Mouse (Mus musculus) cerebellum, adult 2 months (tissue): ENCODE measurements around the gene Acss3. TPM values are rescaled to one million over a fixed set of nuclear protein-coding genes. Genes with fewer than 3 reads are reported as not detected.

Experiments
- DNase-seq, 2 experiments: peaks; one replicate each; pipeline ENCODE4 v3.0.0; 2021
- H3K27ac ChIP-seq: fragments of 200-500 bp; 2 replicates; pipeline ENCODE4 v1.5.1; 2012; ENCODE audit warnings: low read length, control low read depth, inconsistent platforms; ENCODE audit not compliant: insufficient read depth
- H3K27me3 ChIP-seq: fragments of 200-500 bp; 2 replicates; pipeline ENCODE4 v1.6.1; 2012; ENCODE audit warnings: inconsistent platforms, mild to moderate bottlenecking, low read length, moderate library complexity; ENCODE audit not compliant: control insufficient read depth, insufficient read depth
- H3K4me1 ChIP-seq: fragments of 200-500 bp; 2 replicates; pipeline ENCODE4 v1.6.1; 2011; ENCODE audit warnings: low read length; ENCODE audit not compliant: control insufficient read depth, insufficient read depth
- H3K4me3 ChIP-seq: fragments of 200-500 bp; replicated peaks from 2 replicates; pipeline ENCODE3; 2011; ENCODE audit warnings: mild to moderate bottlenecking, low read depth, low read length, control low read depth; ENCODE audit not compliant: insufficient read depth
- CTCF ChIP-seq: fragments of 200-500 bp; IDR thresholded peaks from 2 replicates; pipeline ENCODE4 v1.5.1; 2011; ENCODE audit warnings: low read depth, mild to moderate bottlenecking, control low read depth, low read length, moderate library complexity, borderline replicate concordance; ENCODE audit not compliant: insufficient read depth
- POLR2A ChIP-seq: fragments of 200-500 bp; IDR thresholded peaks from 2 replicates; pipeline ENCODE4 v1.6.1; 2011; ENCODE audit warnings: low read length, control low read depth, borderline replicate concordance; ENCODE audit not compliant: insufficient read depth
- WGBS: fragments of 180-500 bp; shearing (Covaris S2); methylation state at CpG from one replicate; pipeline ENCODE4 v1.1.7; 2018; 5-methylcytosine and 5-hydroxymethylcytosine counted together
- polyA plus RNA-seq: library from polyadenylated mRNA; depleted of rRNA; stranded (reverse); fragments of >200 nt; gene quantifications from 2 replicates; pipeline ENCODE4 v1.2.3, GENCODE M21; 2012; rRNA removed

Gene Acss3
- 1.1 and 1.6 TPM in 2 replicates for polyA plus RNA-seq

DNA sequence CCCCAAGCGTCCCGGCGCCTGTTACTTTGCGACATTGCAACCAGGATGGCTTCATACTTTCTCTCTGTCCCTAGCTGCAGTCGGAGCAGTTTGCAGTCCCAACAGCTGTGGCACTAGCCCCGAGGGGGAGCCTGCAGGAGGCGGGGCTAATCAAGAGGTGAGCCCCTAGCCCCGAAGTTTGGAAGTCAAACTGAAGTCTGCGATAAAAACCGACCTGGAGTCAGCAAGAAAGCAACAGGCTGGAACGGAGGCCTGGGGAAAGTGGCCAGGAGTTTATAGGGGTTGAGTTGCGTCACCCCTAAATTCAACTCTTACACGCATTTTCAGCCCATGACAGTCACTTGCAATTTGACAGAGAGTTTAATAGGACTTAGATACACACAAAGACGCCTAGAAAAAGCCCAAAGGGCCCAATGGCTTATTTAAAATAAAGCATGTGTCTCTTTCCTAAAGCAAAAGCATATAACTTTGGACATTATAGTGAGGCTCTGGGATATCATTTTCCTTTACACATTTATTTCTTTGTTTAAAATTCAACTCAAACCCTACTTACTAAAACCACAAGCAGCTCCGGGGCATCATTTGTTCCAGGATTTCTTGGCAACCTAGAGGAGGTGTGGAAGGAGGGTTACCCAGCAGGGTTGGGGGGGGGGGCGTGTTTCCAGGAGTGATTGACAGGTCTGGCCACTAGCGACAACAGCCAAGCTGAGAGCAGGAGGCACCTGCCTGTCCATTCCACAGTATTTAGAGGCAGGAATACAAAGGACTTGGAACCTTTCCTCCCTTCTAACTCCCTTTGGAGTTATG is at the start of gene Acss3:
Gene Acss3 (minus strand): TSS at position 140 of the 807 bp plus-strand sequence.
- Histone ChIP-seq H3K4me1 (no peaks in the 10 kb centered on the region; the same call in 1 of the 2 replicates), H3K27me3 (no peaks in the 10 kb centered on the region), H3K4me3 (no peak within 1 kb of the TSS), H3K27ac (no peak within 1 kb of the TSS)
- WGBS: 5% methylated on average over 17 of the region's 17 CpGs
- TF ChIP-seq POLR2A (no peak), CTCF (no peak)
- peak in 1 of 2 experiments; percentile 10 for DNase-seq

DNA sequence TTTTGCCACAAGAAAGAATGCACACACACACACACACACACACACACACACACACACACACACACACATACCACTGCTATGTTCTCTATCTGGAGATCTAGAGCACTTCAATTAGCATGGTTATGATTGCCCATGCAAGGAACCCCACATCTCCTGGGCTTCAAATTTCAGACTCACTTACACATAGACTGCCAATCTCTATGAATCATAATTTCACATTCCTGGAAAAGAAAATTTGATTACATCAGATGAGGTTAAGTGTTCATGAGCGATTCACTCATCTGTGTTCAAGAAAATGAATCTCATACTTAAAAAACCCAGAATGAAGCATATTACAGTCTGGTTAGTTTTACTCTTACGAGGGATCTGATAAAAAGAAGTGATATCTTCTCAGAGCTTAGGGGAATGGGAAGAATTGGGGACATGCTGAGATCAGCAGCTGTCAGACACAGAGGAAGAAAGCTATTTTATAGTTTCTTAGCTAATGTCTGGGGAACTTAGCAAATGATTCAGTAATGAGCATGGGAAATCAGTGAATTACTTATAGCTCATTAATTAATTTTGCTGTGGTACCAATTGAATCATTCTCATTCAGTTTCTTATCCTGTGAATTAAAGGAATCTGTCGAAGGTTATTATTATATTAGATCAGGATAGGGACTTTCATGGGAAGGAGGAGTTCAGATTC is 48.7 kb upstream of the Acss3 start:
- no peaks in the 10 kb centered on the region for H3K27me3 ChIP-seq
- 78% methylated on average over 3 of the region's 3 CpGs for WGBS
- no peak for DNase-seq
- no peak overlapping the region for H3K27ac ChIP-seq
- TF ChIP-seq POLR2A: no peak
- TF ChIP-seq CTCF: no peak
- H3K4me3 ChIP-seq: no peak overlapping the region
- no peaks in the 10 kb centered on the region for H3K4me1 ChIP-seq

DNA sequence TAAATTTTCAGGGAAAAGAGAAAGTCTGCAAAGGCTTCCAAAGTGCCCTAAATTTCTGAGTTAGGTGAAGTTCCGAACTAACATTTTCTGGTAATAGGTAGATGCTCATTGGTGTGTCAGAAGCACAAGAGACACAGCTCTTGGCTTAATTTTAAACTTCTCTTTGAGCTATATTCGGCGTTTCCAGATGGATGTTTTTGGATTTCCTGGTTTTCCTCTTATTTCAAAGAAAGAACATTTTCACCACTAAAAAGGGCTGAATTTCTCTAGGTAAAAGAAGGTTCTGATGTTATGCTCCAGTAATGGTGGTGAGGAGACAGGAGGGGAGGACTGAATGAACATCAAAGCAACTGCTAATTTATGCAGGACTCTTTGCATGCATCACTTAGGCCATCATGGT is 43.0 kb upstream of the Acss3 start:
- no peak for TF ChIP-seq POLR2A
- TF ChIP-seq CTCF: no peak
- H3K27ac ChIP-seq: no peak overlapping the region
- no peak for DNase-seq
- no peaks in the 10 kb centered on the region for H3K4me1 ChIP-seq
- no peaks in the 10 kb centered on the region for H3K27me3 ChIP-seq
- 97% methylated on average over 3 of the region's 3 CpGs for WGBS
- H3K4me3 ChIP-seq: no peak overlapping the region

DNA sequence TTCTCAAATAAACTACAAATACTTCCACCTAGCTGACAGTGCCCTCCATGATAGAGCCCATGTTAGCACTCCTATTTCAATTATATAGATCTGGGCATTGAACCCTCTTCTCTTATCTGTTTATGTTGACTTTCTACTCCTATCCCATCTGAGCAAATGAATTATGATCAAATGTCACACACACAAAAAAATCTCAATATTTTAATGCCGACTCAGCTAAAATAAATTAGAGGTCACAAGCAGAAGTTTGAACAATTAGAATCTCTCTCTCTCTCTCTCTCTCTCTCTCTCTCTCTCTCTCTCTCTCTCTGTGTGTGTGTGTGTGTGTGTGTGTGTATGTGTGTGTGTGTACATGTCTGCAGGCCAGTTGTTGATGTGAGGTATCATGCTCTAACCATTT is 25.3 kb upstream of the Acss3 start:
- no peak for TF ChIP-seq CTCF
- no peak for TF ChIP-seq POLR2A
- Histone ChIP-seq H3K27ac (no peak overlapping the region), H3K4me1 (no peaks in the 10 kb centered on the region), H3K4me3 (no peak overlapping the region), H3K27me3 (no peaks in the 10 kb centered on the region)
- no peak for DNase-seq
- WGBS: 95% methylated on average over 1 of the region's 1 CpGs

DNA sequence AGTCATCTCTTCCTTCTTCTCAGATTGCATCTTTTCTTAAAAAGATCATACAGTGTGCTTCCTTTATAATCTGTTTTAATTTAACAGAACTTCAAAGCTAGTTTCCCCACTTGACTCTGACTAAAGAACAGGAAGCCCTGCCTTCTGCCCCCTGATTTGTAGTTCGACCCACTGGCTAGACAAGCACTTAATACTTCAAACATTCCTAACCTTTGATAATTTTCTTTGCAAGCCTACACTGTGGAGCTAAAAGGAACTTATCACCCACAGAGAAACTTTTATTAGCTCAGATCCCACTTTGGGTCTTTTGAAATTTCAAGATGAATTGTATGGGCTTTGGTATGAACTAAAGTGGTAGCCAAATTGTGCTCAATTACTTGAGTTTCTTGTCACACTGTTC is 20.5 kb upstream of the Acss3 start:
- no peaks in the 10 kb centered on the region for H3K27me3 ChIP-seq
- no peak for DNase-seq
- no peaks in the 10 kb centered on the region for H3K4me1 ChIP-seq
- H3K27ac ChIP-seq: no peak overlapping the region
- 78% methylated on average over 1 of the region's 1 CpGs for WGBS
- no peak overlapping the region for H3K4me3 ChIP-seq
- TF ChIP-seq POLR2A (no peak), CTCF (no peak)

DNA sequence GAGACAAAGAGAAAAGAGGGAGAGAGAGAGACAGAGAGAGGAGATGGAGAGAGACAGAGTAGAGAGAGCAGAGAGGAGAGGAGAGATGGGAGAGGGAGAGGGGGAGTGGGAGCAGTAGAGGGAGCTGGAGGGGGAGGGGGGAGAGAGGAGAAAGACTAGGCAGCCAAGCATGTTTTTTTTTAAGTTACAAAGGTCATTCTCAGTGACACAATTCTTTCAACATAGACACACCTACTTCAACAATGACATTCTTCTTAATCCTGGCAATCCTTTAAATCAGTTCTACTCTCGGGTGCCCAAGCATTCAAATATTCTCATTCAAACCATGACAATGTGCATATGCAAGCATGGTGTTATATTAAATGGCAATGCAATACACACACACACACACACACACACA is 19.4 kb upstream of the Acss3 start:
- H3K4me3 ChIP-seq: no peak overlapping the region
- WGBS: 38% methylated on average over 1 of the region's 1 CpGs
- H3K27me3 ChIP-seq: no peaks in the 10 kb centered on the region
- no peak for DNase-seq
- no peak for TF ChIP-seq POLR2A
- TF ChIP-seq CTCF: no peak
- H3K27ac ChIP-seq: no peak overlapping the region
- no peaks in the 10 kb centered on the region for H3K4me1 ChIP-seq

DNA sequence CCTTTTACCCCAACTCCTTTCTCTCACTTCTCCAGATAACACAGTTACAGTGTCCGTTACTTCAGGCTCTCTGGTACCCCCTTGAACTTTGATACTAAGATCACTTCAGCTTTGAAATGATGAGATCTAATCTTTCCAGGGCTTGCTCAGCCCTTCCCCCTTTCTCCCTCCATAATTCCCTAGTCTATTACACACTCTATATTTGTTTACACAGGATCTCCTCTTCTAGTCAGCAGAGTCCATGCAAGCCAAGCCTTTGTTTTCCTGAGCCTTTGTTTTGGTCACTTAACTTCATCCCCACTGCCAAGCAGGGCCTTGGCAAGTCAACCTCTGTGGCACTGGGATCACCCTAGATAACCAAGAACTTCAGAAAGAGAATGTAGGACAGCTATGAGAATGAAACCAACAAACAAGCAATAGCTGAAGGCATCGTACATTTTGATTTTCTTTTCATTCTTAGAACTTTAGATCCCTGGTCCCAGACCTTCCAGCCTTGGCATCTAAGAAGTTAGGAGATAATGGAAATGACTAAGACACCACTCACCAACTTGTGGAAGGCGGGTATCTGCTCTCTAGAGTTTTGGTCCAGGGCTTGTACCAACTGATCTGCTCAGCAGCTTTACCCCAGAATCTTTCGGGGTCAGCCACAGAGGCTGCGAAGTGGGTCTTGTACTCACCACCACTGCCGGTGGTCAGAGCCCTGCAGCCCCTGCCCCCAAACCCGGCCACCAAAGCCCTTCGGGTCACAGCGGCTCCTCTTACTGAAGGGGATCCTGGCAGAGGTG is 532 bp downstream of the Acss3 start:
- no peaks in the 10 kb centered on the region for H3K27me3 ChIP-seq
- TF ChIP-seq CTCF (no peak), POLR2A (no peak)

More for the DNA sequence above, 532 bp downstream of the Acss3 start:
- no peaks in the 10 kb centered on the region; the same call in 1 of the 2 replicates for H3K4me1 ChIP-seq
- 25% methylated on average over 9 of the region's 9 CpGs for WGBS
- no peak overlapping the region for H3K4me3 ChIP-seq
- no peak for DNase-seq
- H3K27ac ChIP-seq: no peak overlapping the region
